In the genomic region with DNA sequence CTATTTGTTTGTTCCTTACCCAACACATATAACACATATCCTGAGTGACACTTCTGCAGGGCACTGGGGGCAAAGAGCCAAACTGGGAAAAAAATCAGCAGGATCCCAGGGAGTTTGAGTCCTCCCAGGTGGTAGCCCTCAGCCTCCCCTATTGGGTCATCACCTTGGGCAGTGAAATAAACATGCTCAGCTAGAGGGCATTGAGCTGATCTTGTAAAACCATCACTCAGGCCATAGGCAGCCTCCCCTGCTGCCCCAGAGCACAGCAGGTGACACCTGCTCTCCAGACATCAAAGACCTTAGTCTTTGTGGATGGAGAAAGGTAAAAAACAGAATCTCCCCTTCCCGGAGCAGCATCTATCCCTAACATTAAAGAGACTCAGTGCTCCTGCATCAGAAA, we compare ENCODE assay signal across 19 mouse cellular contexts.
"Had no signal": no experiment of that assay in that cellular context is flagged by ENCODE, and none has a peak within 500 bp of the region (broad histone marks: within the 10 kb centered on the region; RNA-seq: fewer than 3 reads in every experiment).

No protein-coding gene starts in this region.

- H3K4me3 ChIP-seq: limb, embryonic 12.5 days; limb, embryonic 15.5 days; liver, embryonic 12.5 days; liver, embryonic 15.5 days; lung, embryonic 15.5 days; midbrain, embryonic 13.5 days; neural tube, embryonic 12.5 days; neural tube, embryonic 15.5 days had no signal

- H3K27me3 ChIP-seq: limb, embryonic 12.5 days; limb, embryonic 15.5 days; liver, embryonic 12.5 days; liver, embryonic 15.5 days; lung, embryonic 15.5 days; midbrain, embryonic 13.5 days; neural tube, embryonic 12.5 days; neural tube, embryonic 15.5 days had no signal

- H3K4me2 ChIP-seq: limb, embryonic 12.5 days; limb, embryonic 15.5 days; liver, embryonic 12.5 days; liver, embryonic 15.5 days; lung, embryonic 15.5 days; midbrain, embryonic 13.5 days; neural tube, embryonic 12.5 days; neural tube, embryonic 15.5 days had no signal

- DNase-seq: kidney, adult 8-10 months; kidney, postnatal 10 days; kidney, postnatal 4 days; left cerebral cortex, postnatal 4 days; lung, adult 18-20 months; lung, postnatal 14 days; right cerebral cortex, adult 18-20 months; right cerebral cortex, postnatal 14 days; right cerebral cortex, postnatal 4 days; thymus, postnatal 36 days had no signal

- H3K9ac ChIP-seq: limb, embryonic 12.5 days; limb, embryonic 15.5 days; liver, embryonic 12.5 days; liver, embryonic 15.5 days; lung, embryonic 15.5 days; midbrain, embryonic 13.5 days; neural tube, embryonic 12.5 days; neural tube, embryonic 15.5 days had no signal

- H3K4me1 ChIP-seq: limb, embryonic 15.5 days; liver, embryonic 12.5 days; liver, embryonic 15.5 days; midbrain, embryonic 13.5 days; neural tube, embryonic 12.5 days; neural tube, embryonic 15.5 days had no signal

- ATAC-seq: liver, embryonic 12.5 days; midbrain, embryonic 13.5 days had no signal

- H3K9me3 ChIP-seq: limb, embryonic 12.5 days; limb, embryonic 15.5 days; liver, embryonic 12.5 days; liver, embryonic 15.5 days; lung, embryonic 15.5 days; midbrain, embryonic 13.5 days; neural tube, embryonic 12.5 days; neural tube, embryonic 15.5 days had no signal

- H3K27ac ChIP-seq: limb, embryonic 12.5 days; limb, embryonic 15.5 days; liver, embryonic 12.5 days; liver, embryonic 15.5 days; lung, embryonic 15.5 days; macrophage; midbrain, embryonic 13.5 days; neural tube, embryonic 12.5 days; neural tube, embryonic 15.5 days had no signal

- H3K36me3 ChIP-seq: limb, embryonic 12.5 days; limb, embryonic 15.5 days; liver, embryonic 12.5 days; liver, embryonic 15.5 days; lung, embryonic 15.5 days; midbrain, embryonic 13.5 days; neural tube, embryonic 12.5 days; neural tube, embryonic 15.5 days had no signal
